Mouse (Mus musculus): ENCODE data around the gene Gm10553. TPM values are rescaled to one million over a fixed set of nuclear protein-coding genes. Genes with fewer than 3 reads are reported as not detected.

Gm10553 gene
- polyA plus RNA-seq (2014; fragmentation: Illumina TruSeq; extraction: RNeasy Lipid Tissue Mini Kit (QIAGEN cat#74804); ENCODE audit: low read depth, low replicate concordance), result not detected

GRCm38 (mm10) chr1:85099864-85100263, at the start of gene Gm10553:
TSS of gene Gm10553 (plus strand) at chr1:85100164.

GRCm38 (mm10) chr1:85109753-85110152, 9.8 kb downstream of the Gm10553 start, which contains the start of gene A530032D15Rik:
TSS of gene A530032D15Rik (minus strand) at chr1:85109853.

Other genes with a start within 250 kb of the Gm10553 start
- gene Slc16a14, start 165.0 kb upstream of the Gm10553 start, polyA plus RNA-seq (2014; fragmentation: Illumina TruSeq; extraction: RNeasy Lipid Tissue Mini Kit (QIAGEN cat#74804); ENCODE audit: low read depth, low replicate concordance), result not detected
- not detected for gene A530032D15Rik, start 9.7 kb downstream of the Gm10553 start, polyA plus RNA-seq (2014; fragmentation: Illumina TruSeq; extraction: RNeasy Lipid Tissue Mini Kit (QIAGEN cat#74804); ENCODE audit: low read depth, low replicate concordance)
- 0.93 TPM for gene C130026I21Rik, start 170.4 kb downstream of the Gm10553 start, polyA plus RNA-seq (2014; fragmentation: Illumina TruSeq; extraction: RNeasy Lipid Tissue Mini Kit (QIAGEN cat#74804); ENCODE audit: low read depth, low replicate concordance)

Data from liver, adult 10 weeks (tissue).